Mouse (Mus musculus) heart, embryonic 10.5 days (tissue): ENCODE measurements around the gene Snx17. TPM values are rescaled to one million over a fixed set of nuclear protein-coding genes. Genes with fewer than 3 reads are reported as not detected.

Source experiments
- DNase-seq: peaks from one replicate; pipeline ENCODE4 v3.0.0-alpha.2; 2017; ENCODE audit warnings: low spot score
- H3K27ac ChIP-seq: fragments of 300-500 bp; sonication (generic); 2 replicates; pipeline ENCODE4 v1.5.1; 2016; ENCODE audit warnings: mild to moderate bottlenecking
- H3K27me3 ChIP-seq: fragments of 300-500 bp; sonication (generic); 2 replicates; pipeline ENCODE4 v1.6.1; 2016; ENCODE audit warnings: mild to moderate bottlenecking; ENCODE audit not compliant: poor library complexity, insufficient read depth, severe bottlenecking
- H3K36me3 ChIP-seq: fragments of 300-500 bp; sonication (generic); 2 replicates; pipeline ENCODE4 v1.6.1; 2016; ENCODE audit warnings: mild to moderate bottlenecking, moderate library complexity
- H3K4me1 ChIP-seq: fragments of 300-500 bp; sonication (generic); 2 replicates; pipeline ENCODE4 v1.6.1; 2016; ENCODE audit warnings: mild to moderate bottlenecking
- H3K4me3 ChIP-seq: fragments of 300-500 bp; sonication (generic); 2 replicates; pipeline ENCODE4 v1.5.1; 2016; ENCODE audit warnings: mild to moderate bottlenecking, moderate library complexity
- H3K9me3 ChIP-seq: fragments of 300-500 bp; sonication (generic); 2 replicates; pipeline ENCODE4 v1.6.1; 2016; ENCODE audit warnings: mild to moderate bottlenecking, moderate library complexity
- WGBS: fragments of 180-500 bp; shearing (Covaris S2); methylation state at CpG from one replicate; pipeline ENCODE4 v1.1.7; 2016; 5-methylcytosine and 5-hydroxymethylcytosine counted together
- polyA plus RNA-seq: library from polyadenylated mRNA; unstranded; fragments of >200 nt; fragmentation: Nextera tagmentation; extraction: Ambion mirVana; gene quantifications from 2 replicates; pipeline ENCODE4 v1.2.1, GENCODE M21; 2016

Snx17 gene
- polyA plus RNA-seq, 1 experiment from 2014 or later, result 133 TPM

GRCm38 (mm10) chr5:31220448-31221303, 27.6 kb downstream of the Snx17 start, which contains the start of gene Ppm1g:
TSS of gene Ppm1g (minus strand) at chr5:31220687.
- Histone ChIP-seq H3K36me3 (no peaks in the 10 kb centered on the region), H3K27ac (peak within 1 kb of the TSS; percentile 97), H3K4me3 (peak within 1 kb of the TSS; percentile 99), H3K27me3 (no peaks in the 10 kb centered on the region), H3K4me1 (peaks cover 9% of the 10 kb centered on the region; the same call in 1 of the 2 replicates), H3K9me3 (no peaks in the 10 kb centered on the region)
- DNase-seq, result peak; percentile 97
- under 1% methylated on average over 70 of the region's 70 CpGs for WGBS

DNA sequence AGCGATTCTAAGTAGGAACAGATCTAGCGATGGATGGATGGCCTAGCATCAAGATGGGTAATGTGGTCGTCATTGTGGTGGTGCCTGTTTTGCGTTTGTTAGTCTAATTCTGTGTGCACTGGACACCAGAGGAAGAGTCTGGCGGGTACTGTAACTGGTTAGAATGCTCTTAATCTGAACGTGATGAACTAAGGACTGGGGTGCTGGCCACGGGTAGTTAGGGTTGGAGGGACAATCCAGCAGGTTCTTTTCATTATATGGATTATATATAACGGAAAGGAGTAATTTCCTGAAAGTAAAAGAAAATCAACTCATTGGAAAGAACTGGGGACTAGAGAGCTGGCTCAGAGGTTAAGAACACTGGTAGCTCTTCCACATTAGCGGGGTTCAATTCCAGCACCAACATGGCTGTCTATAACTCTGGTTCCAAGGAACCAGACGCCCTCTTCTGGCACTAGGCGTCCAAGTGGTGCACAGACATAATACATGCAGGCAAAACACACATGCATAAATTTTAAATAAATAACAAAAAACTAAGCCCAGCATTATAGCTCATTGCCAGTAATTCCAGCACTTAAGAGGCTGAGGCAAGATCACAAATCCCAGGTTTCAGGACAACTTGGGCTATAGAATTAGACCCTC, 28.4 kb downstream of the Snx17 start:
- no peaks in the 10 kb centered on the region for H3K27me3 ChIP-seq
- peak overlapping the region; percentile 99 for H3K4me3 ChIP-seq
- H3K4me1 ChIP-seq, result peaks cover 9% of the 10 kb centered on the region; the same call in 1 of the 2 replicates
- H3K9me3 ChIP-seq, result no peaks in the 10 kb centered on the region
- DNase-seq, result no peak
- WGBS, result 17% methylated on average over 11 of the region's 11 CpGs
- H3K27ac ChIP-seq, result peak overlapping the region; percentile 97
- H3K36me3 ChIP-seq, result no peaks in the 10 kb centered on the region

DNA sequence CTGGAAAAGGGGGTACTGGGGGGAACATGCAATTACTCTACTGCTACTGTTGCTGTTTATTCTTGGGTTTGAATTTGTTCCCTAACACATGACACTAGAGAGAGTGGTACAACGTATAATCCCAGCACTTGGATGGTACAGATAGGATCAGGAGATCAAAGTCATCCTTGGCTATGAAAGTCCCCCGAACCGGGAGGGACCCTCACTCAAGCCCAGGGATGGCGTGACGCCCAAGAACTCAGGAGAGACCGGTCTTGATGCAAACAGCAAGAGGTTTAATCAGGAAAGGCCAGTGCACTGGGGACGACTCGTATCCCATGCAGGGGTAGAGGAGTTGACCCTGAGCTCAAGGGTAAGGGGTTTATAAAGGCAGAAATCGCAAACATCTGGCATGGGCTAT, 29.7 kb downstream of the Snx17 start:
- no peak overlapping the region for H3K27ac ChIP-seq
- H3K36me3 ChIP-seq, result no peaks in the 10 kb centered on the region
- DNase-seq, result no peak
- H3K9me3 ChIP-seq, result no peaks in the 10 kb centered on the region
- no peak overlapping the region for H3K4me3 ChIP-seq
- no peaks in the 10 kb centered on the region for H3K27me3 ChIP-seq
- peaks cover 9% of the 10 kb centered on the region; the same call in 1 of the 2 replicates for H3K4me1 ChIP-seq
- 91% methylated on average over 9 of the region's 9 CpGs for WGBS

- 76% methylated on average over 1 of the region's 1 CpGs for whole genome bisulfite sequencing
- Histone ChIP-seq H3K9me3 (no peaks in the 10 kb centered on the region), H3K27ac (no peak overlapping the region), H3K4me3 (no peak overlapping the region), H3K36me3 (no peaks in the 10 kb centered on the region), H3K4me1 (no peaks in the 10 kb centered on the region), H3K27me3 (no peaks in the 10 kb centered on the region)
- DNase-seq, result no peak
Observed at GRCm38 (mm10) chr5:31226641-31227040, 33.6 kb downstream of the Snx17 start.

- 0 out of 2 replicates have a peak, but pooled peaks cover 8% of the 10 kb centered on the region for H3K4me1 ChIP-seq
- peak within 1 kb of the TSS; percentile 94 for H3K4me3 ChIP-seq
- peaks cover 23% of the 10 kb centered on the region for H3K36me3 ChIP-seq
- peaks cover 3% of the 10 kb centered on the region; the same call in 1 of the 2 replicates for H3K9me3 ChIP-seq
- no peaks in the 10 kb centered on the region for H3K27me3 ChIP-seq
- peak within 1 kb of the TSS; percentile 97 for H3K27ac ChIP-seq
- DNase-seq, result peak; percentile 97
- under 1% methylated on average over 103 of the region's 103 CpGs for WGBS
Observed at GRCm38 (mm10) chr5:31240637-31241521, 47.9 kb downstream of the Snx17 start, which contains the start of the genes Nrbp1 and Gm9970. TSS of gene Nrbp1 (plus strand) at chr5:31240864. TSS of gene Gm9970 (minus strand) at chr5:31241232.

DNA sequence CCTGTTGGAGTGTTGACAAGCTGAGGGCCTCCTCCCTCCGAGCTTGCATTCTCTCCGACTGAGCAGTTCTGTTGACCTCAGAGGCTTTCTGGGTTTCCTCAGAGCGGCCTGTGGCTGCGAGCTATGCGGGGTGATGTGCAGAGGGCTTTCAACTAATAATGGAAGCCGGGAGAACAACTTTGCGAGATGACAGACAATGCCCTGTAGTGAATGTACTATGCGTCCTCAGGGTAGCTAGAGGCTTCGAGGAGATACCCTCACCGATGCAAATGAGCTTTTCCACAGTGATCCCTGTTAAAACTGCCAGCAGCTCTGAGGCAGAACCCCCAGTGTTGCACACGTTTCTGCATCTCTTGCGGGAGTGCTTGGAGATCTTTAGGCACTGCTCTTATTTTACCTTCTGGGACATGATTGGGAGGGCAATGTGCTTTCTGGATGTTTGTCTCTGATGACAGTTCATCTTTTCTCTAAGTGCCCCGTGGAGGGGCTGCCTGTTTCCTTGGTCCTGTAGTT, 48.6 kb downstream of the Snx17 start:
- no peak for DNase-seq
- Histone ChIP-seq H3K27me3 (no peaks in the 10 kb centered on the region), H3K9me3 (no peaks in the 10 kb centered on the region), H3K4me3 (peak overlapping the region; percentile 94), H3K27ac (peak overlapping the region; percentile 97), H3K36me3 (peaks cover 30% of the 10 kb centered on the region), H3K4me1 (0 out of 2 replicates have a peak, but pooled peaks cover 8% of the 10 kb centered on the region)
- WGBS, result under 1% methylated on average over 13 of the region's 13 CpGs

DNA sequence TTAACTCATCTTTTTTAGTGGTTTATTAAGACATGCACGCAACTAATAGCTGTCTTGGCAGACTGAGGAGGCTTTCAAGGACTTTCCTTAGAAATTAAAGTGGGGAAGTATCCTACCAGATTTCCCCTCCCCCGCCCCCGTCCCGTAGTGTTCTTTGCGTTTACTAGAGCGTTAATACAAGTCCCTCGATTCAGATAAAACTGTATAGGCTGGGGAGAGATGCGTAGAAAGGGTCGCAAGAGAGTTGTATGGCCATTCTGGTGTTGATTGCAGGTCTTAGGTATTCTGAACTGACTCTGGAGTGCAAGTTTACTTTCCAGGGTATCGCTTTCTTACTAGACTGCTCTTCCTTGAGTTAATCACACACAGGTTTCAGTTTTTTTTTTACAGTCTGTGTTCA, 49.2 kb downstream of the Snx17 start:
- no peak overlapping the region for H3K27ac ChIP-seq
- peaks cover 37% of the 10 kb centered on the region for H3K36me3 ChIP-seq
- 0 out of 2 replicates have a peak, but pooled peaks cover 8% of the 10 kb centered on the region for H3K4me1 ChIP-seq
- H3K9me3 ChIP-seq, result no peaks in the 10 kb centered on the region
- 30% methylated on average over 10 of the region's 10 CpGs for whole genome bisulfite sequencing
- H3K4me3 ChIP-seq, result peak overlapping the region; percentile 94
- DNase-seq, result no peak
- no peaks in the 10 kb centered on the region for H3K27me3 ChIP-seq

Other genes with a start within 250 kb of the Snx17 start
- 5.5 and 6.0 TPM in 2 replicates for gene Cgref1, start 247.6 kb upstream of the Snx17 start, polyA plus RNA-seq
- gene Preb, start 232.9 kb upstream of the Snx17 start, polyA plus RNA-seq, result 118 and 124 TPM in 2 replicates
- 0.11 and 0.17 TPM in 2 replicates for gene Tcf23, start 224.6 kb upstream of the Snx17 start, polyA plus RNA-seq
- gene Atraid, start 144.9 kb upstream of the Snx17 start, polyA plus RNA-seq, result 79.7 and 87.6 TPM in 2 replicates
- gene Slc5a6, start 144.3 kb upstream of the Snx17 start, polyA plus RNA-seq, result 9.9 and 11.3 TPM in 2 replicates
- gene Cad, start 138.4 kb upstream of the Snx17 start, polyA plus RNA-seq, result 42.7 and 50.9 TPM in 2 replicates
- not detected in 2 replicates for gene Dnajc5g, start 86.9 kb upstream of the Snx17 start, polyA plus RNA-seq
- gene Slc30a3, start 85.0 kb upstream of the Snx17 start, polyA plus RNA-seq, result 0.62 and 0.67 TPM in 2 replicates
- 17.0 and 23.8 TPM in 2 replicates for gene Trim54, start 76.5 kb upstream of the Snx17 start, polyA plus RNA-seq
- gene Ucn, start 54.4 kb upstream of the Snx17 start, polyA plus RNA-seq, result not detected in 2 replicates
- gene Mpv17, start 39.0 kb upstream of the Snx17 start, polyA plus RNA-seq, result 77.3 and 87.3 TPM in 2 replicates
- gene Gm29609, start 13.3 kb upstream of the Snx17 start, polyA plus RNA-seq, result 0.77 and 1.00 TPM in 2 replicates
- 67.1 and 81.9 TPM in 2 replicates for gene Gtf3c2, start 13.1 kb upstream of the Snx17 start, polyA plus RNA-seq
- 73.4 and 77.6 TPM in 2 replicates for gene Eif2b4, start 203 bp downstream of the Snx17 start, polyA plus RNA-seq
- 7.3 and 11.0 TPM in 2 replicates for gene Zfp513, start 9.1 kb downstream of the Snx17 start, polyA plus RNA-seq
- 148 and 151 TPM in 2 replicates for gene Ppm1g, start 27.5 kb downstream of the Snx17 start, polyA plus RNA-seq
- gene Nrbp1, start 47.6 kb downstream of the Snx17 start, polyA plus RNA-seq, result 149 and 153 TPM in 2 replicates
- 0.28 TPM in 1 of 2 replicates, not detected in the other for gene Gm9970, start 48.0 kb downstream of the Snx17 start, polyA plus RNA-seq
- gene Krtcap3, start 58.5 kb downstream of the Snx17 start, polyA plus RNA-seq, result 10.2 and 13.1 TPM in 2 replicates
- 28.6 and 31.1 TPM in 2 replicates for gene Ift172, start 97.9 kb downstream of the Snx17 start, polyA plus RNA-seq
- 30.2 and 51.9 TPM in 2 replicates for gene Fndc4, start 102.9 kb downstream of the Snx17 start, polyA plus RNA-seq
- gene Gckr, start 104.2 kb downstream of the Snx17 start, polyA plus RNA-seq, result 0.15 and 0.63 TPM in 2 replicates